Mouse (Mus musculus) frontal cortex, postnatal 36 days (tissue): ENCODE results near the gene Fbf1.
A peak's percentile ranks its signal among the peaks of the same experiment; 100 is the strongest.
"Not testable (repeated sequence)": the region's sequence is repeated elsewhere in the genome, so short reads cannot be mapped to it uniquely, and the experiment has no call there.

Source experiments
- DNase-seq, 2 experiments: peaks; one replicate each; pipeline ENCODE4 v3.0.0; 2022; ENCODE audit warnings: low spot score in 2 of 2

The Fbf1 gene

DNA sequence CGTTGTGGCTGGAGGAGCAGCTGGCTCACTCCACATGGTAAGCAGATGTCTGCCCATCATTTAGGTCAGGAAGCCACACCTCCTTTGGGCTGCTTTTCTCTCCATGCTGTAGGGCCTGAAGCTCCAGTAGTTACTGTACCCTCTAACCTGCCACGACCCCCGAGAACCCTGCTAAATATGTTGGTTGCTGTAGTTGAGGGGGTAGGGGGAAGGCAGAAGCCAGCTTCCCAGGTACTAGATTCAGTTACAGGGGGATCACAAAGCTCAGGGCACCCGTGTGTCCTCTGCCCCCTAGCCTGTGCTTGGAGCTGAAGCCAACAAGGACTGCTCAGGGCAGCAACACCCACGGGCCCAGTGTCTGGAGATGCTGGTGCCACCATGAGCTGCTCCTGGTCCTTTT lies 34.5 kb downstream of the Fbf1 start:
- DNase-seq = no peak

DNA sequence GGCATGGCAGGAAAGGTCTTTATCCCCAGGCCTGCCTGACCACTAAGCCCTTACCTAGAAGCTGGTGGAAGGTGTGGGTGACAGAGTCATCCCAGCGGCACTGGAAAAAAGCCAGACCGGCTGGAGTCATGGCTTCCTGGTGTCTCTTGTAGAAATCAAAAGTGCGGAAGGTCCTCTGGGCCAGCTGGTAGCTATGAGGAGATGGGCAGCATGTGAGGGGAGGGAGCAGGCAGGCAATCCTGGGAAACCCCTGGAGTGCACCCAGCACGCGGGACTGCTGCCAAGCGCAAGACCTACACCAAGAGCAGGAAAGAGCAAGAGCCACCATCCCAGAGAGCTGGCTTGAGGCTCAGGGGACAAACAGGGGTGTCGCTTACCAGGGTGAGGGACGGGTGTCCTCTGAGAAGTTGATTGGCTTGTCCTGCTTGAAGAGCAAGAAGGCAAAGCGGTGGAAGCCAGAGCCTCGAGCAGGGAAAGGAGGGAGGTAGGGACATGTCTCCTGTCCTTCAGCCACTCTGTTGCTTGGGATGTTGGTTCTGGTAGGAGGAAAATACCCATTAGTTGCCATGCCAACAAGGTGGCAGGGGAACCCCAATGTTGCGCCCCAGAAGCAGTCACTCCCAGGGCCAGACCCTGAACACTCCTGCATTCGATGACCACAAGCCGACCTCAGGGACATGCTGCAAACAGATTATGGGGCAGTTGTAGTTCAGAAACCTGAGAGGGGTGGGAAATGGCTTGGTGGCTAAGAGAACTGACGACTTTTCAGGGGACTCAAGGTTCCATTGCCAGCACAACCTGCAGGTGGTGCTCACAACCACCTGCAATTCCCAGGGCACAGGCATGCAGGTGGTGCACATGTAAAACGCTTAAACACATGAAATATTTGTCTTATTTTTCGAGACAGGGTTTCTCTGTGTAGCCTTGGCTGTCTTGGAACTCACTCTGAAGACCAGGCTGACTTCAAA lies 35.3 kb downstream of the Fbf1 start:
- no peak for DNase-seq

DNA sequence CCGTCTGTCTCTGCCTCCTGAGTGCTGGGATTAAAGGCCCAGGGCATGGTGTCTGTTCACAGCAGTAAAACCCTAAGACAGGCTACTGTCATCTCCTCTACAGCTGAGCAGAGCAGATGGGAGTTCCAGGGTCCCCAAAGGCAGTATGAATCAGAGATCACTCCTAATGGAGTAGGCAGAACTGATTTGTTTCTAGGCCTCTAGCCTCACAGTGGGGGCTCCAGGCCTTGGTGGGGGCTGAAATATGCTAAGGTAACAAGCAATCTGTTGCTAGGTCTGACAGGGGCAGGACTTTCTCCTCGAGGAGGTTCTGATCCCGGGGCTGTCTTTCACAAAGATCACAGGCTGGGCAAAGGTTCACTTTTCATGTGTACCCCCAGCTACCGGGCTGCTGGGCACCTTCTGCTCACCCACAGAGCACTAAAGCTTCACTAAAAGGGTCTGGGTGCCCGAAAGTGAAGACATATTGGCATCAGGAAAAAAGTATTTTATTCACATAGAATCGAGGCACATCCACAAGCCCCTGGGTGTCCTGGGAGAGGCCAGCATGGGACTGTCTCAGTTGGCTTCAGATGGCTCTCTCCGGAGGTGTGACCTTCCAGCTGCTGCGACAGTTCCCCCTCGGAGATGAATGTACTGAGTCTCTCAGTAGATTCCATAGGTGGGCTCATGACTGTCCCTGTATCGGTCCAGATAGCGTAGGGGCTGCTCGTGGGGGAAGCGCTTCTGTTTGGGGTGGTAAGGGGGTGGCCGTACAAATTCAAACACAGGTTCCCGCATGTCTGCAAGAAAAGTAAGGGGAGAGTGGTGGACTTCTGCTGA lies 36.4 kb downstream of the Fbf1 start:
- no peak for DNase-seq

DNA sequence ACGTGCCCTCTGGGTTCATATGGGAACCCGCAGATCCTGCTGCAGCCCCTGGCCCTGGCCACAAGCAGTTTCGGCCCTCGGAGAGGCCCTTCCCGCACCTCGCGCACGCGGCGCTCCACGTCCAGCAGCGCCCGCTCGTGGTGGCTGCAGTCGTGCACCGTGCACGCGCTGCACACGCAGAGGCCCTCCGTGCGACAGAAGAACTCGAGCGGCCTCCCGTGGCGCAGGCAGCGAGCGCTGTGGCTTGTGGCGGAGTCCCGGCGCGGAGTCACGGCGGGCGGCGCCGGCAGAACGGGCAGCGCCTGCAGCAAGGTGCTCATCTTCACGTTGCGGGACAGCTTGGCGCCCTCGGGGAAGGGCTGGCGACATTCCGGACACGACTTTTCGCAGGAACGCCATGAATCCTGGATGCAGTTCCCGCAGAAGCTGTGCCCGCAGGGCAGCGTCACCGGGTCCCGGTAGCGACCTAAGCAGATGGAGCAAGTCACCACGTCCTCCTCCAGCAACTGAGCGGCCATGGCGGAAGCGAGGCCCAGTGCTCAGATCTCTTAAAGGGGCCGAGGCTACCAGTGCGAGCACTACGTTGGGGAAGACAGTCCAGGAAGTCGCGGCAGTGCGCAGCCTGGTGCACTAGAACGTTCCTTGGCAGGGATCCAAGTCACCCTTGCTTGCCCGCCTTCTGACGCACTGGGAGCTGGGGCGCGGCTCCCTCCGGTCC lies 37.3 kb downstream of the Fbf1 start, which contains the start of gene Trim65:
Gene Trim65 (minus strand): TSS at position 641 of the 718 bp plus-strand sequence.
- peak; percentile 81 to 86 for DNase-seq

DNA sequence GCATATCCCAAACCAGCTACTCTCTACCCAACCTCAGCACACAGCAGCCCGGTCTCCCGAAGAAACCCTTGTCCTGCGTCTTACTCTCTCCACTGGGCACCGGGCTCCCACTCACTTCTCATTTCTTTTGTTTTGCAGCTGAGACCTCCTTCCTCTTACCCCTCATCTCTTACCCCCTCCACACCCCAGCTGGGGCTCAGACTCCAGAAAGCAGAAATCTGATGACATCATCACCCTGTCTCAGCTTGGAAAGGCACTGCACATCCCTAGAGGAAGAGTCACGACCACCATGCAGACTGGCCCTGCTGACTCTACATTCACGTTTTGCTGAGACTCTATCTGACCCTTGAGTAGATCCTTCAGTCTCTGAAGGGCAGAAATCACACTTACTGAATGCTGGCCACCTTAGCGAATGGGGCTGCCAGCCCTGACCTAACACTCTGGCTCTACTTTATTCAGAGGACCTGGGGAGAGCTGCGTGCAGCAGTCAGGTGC lies 37.9 kb downstream of the Fbf1 start:
- no peak for DNase-seq

DNA sequence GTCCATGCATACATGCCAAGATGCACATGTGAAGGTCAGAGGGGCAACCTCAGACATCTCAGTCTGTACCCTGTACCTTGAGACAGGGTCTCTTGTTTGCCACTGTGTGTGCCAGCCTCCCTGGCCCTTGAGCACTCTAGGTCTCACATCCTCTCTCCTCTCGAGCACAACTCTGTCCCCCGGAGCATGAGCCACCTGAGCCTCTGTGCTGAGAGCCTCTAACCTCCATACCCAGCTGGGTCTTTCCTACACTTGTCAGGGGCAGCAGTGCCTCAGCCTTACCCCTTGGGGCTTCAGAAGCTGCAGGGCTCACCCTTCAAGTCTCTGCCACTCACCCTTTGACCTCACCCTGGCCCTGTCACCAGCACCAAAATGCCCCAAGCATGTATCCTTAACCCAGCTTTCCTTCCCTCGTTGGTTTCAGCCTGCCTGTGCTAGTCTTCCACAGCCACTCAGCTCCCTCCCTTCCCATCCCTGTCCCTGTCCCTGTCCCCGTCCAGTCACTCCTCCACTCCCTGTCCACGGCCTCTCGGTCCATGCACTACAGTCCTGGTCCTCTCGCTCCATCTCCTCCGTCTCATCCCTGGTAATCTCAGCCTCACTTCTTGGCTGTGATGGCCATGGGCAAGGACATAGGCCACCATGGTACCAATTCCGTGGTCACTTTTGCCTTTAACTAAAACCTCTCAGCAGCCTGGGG lies 38.7 kb downstream of the Fbf1 start:
- no peak for DNase-seq

DNA sequence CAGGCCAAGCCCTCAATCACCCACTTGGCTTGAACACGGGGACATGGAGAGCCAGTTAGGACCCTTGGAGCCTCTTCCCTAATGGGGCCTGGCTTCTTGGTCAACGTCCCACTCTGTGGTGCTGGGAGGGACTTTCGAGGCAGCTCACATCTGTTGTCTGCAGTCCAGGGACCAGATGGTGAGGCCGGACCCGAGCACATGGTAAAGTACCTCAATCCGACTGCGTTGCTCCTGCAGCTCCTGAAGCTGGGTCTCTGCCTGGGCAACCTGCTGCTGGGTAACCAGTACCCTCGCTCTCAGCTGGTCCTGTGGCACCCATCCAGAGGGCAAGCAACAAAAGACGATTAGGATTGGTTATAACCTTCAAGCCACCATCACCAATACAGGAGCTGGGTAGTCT lies 40.0 kb downstream of the Fbf1 start:
- no peak for DNase-seq

DNA sequence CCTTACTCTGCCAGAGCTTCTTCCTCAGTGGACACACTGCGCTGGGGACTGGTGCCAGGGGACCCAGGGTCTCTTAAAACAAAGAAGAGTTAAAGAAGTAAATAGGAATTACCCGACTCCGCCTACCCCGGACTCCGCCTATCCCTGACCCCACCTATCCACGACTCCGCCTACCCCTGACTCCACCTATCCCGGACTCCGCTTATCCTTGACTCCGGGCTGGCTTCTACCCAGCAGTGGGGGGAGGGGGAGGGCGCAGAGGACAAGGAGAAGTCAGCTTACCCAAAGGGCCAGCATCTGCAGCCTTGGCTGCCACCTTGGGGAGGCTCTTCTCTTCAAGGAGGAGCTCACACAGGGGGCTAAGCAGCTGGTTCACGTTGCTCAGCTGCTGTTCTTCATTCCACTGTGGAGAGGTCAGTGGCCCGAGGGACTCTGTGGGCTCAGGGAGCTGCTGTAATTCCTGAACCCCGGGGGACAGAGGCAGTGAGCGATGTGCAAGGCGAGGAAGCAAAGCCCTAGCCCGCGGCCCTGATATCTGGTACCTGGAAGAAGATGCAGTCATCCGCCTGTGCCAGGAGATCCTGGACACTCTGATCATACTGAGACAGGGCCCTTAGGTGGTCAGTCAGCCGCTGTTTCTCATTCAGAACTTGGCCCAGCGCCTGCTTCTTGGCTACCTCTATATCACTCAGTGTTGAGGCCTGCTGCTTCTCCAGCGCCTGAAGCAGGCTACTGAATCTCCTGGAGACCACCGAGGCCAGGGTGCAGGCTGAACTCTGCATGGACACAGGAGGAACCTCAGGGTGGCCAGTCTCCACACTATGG lies 40.6 kb downstream of the Fbf1 start, which contains the start of gene Trim47:
Gene Trim47 (minus strand): TSS at position 55 of the 825 bp plus-strand sequence.
- DNase-seq = no peak

DNA sequence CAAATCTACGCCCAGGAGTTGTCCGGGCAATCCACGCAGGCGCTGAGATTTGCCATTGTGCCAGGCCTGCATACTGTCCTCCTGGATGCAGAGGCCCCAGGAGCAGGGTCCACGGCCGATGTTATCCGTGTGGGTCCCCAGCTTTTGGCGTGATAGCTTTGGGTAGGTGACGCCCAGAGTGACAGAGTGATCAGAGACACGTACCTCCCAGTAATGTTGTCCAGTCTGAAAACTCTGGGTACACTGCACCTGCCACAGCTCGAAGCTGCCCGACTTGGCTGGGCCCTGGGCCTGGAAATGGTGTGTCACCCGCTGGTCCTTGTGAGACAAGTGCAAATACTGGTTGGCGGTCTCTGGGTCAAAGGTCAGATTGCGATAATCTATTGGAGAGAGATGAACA lies 41.7 kb downstream of the Fbf1 start:
- no peak for DNase-seq

DNA sequence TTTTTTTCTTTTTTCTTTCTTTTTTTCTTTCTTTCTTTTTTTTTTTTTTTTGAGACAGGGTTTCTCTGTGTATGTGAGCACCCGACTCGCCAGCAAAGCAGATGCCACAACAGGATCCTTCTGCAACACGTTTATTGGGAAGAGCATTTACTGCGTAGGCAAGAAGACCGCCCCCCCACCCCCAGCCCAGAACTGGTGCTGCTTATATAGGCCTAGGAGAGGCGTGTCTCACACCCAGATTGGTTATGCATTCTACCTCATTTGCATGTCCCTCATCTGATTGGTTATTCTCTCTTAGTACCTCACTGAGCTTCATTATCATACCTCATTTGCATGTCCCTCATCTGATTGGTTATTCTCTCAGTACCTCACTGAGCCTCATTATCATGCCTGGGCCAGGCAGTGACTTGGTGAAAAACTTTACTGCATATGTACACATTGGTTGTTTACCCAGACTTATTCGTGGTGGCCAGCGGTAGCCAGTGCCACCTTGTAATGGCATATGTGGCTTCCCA lies 46.2 kb downstream of the Fbf1 start:
- not testable (repeated sequence) for DNase-seq

DNA sequence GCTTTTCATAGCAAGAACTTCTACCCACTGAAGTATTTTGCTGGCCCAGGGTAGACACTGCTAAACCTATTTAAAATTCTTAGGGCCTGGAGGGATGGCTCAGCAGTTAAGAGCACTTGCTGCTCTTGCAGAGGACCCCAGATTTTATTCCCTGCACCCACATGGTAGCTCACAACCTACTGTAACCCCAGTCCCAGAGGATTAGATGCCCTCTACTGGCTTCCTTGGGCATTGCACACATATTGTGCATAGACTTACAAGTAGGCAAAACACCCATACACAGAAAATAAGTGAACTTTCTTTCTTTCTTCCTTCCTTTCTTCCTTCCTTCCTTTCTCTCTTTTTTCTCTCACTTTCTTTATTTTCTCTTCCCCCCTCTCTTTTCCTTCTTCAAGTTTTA lies 50.1 kb downstream of the Fbf1 start:
- DNase-seq = no peak

DNA sequence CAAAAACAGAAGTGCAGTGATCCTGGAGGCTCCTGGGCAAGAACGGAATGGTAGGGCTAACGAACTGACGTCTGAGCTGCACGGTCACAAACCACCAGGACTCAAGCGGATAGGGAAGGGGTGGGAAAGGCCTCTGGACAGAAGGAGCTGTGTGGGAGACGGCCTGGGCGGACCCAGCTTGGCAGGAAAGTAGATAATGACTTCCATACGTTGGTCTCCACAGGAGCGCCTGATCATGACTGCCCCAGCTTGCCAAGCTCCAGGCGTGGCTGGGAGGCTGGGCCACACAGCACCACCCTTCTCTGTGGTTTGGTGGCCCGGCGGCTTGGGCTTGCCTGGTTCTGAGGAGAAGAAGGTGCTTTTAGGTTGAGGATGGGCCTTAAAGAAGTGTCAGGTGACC lies 50.7 kb downstream of the Fbf1 start:
- no peak for DNase-seq

DNA sequence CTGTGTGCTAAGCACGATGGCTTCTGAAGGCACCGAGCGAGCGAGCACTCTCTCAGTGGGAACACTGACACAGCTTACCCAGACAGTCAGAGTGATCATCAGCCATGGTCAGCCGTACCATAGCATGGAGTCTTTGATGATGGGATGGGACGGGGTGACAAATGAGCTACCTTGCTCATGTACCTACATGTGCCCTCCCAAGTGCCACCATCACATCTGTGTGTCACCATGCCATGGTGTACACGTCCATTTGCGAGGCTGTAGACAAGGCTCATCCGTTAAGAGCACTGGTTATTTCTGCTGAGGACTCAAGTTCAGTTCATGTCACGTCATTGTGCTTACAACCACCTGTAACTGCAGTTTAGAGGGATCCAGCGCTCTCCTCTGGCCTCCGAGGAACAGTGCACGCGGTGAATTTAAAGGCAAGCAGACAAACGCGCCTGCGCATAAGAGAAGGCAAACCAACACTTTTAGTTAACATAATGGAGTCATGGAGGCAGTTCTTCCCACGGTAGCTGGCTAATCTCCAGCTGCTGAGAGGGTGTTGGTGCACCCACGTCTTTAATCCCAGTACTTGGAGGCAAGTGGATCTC lies 56.3 kb downstream of the Fbf1 start:
- DNase-seq = no peak

DNA sequence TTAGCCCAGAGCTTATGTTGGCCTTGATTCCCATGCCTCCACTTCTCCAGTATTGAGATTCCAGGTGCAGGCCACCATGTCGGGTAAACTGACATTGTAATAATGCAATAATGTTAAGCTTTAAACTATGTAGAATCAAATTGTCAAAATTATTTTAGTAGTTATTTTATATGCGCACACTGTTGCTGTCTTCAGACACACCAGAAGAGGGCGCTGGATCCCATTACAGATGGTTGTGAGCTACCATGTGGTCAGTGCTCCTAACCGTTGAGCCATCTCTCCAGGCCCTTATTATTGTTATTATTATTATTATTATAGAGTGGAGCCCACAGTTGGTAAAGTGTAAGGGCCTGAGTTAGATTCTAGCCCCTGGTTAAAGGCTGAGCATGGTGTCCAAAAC lies 56.9 kb downstream of the Fbf1 start:
- DNase-seq = no peak

DNA sequence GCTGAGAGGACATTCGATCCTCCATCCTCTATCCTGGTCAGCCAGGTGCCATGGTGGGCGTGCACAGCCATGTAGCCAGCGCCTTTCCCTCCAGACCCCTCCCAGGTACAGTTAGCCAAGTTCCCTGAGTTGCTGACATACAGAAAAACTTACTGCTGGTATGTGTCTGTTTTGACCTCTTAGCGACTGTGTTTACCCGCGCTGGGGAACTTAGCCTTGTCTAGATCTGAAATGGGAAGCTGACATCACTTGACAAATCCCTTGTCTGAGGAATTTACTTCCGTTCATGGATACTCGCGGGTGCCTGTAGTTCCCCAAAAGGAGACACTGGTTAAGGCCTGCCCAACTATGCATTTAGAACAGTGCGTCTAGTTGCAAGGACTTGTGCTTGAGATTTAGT lies 57.4 kb downstream of the Fbf1 start:
- DNase-seq = no peak

DNA sequence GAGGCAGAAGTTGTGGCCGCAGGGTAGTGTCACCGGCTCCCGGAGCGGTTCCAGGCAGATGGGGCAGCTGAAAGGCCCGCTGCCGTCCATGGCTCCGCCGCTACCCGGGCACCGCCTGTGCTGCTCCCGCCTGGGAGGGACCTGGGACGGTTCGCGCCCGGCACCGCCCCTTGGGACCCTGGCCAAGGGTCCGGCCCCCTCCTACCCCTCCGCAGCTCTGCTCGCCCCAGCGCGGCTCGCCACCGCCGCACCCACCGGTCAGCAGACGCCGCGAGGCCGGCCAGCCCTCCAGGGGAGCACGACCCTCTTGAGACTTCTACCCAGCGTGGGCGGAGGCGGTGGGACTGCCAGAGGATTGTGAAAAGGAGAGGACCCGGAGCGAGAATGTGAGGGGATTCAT lies 57.8 kb downstream of the Fbf1 start:
- no peak for DNase-seq

DNA sequence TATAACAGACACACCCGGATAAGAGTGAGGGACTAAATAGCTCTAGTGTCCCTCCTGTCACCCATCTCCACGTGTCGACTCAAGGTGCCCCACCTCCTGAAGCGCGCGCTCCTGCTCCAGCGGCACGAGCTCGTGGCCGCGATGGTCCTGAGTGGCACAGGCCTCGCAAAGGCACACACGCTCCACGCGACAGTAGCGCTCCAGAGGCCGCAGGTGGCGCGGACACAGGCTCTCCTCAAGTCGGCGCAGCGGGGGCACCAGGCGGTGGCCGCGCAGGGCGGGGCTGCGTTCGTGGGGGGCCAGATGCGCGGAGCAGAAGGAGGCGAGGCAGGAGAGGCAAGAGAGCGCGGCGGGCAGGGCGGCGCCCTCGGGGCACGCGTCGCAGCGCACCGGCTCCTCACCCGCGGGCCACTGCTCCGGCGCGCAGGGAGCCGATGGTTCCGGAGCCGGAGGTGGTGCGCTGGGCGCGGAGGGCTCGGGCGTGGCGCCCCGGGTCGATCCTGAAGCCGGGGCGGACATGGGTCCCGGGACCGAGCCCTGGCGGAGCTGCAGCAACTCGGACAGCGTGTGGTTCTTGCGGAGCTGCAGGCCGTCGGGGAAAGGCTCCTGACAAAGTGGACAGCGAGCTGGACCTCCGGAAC lies 58.4 kb downstream of the Fbf1 start:
- DNase-seq = no peak

DNA sequence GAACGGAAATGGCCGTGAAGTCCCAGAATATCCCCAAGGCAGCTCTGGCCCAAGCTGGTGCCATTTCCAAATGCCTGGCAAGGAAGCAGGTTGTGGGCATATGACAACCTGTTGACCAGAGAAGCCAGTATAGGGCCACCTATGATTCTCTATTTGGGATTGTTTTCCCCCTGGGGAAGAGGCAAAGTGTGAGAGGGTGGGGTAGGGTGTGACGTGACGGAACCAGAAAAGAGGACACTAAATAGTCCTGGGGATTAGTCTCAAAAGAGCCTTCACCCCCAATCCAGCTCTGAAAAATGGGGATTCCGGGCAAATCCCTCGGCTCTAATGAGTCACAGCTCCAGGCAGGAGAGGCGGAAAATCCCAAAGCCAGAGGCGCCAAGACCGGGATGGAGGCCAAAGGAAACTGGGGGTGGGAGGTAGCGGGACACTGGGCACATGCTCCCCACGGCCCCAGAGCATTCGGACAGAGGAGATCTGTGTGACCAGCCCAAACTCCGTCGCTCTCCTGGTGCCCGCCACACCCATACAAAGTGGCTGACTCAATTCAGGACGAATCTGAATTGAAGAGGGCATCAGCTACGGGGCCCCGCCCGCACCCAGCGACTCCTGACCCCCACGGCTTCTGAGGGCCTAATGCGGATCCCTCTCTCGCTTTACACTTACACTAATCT lies 59.4 kb downstream of the Fbf1 start:
- peak; percentile 43 to 46 for DNase-seq
